Mouse (Mus musculus): ENCODE data around the gene Vmn2r27. TPM values are rescaled to one million over a fixed set of nuclear protein-coding genes. Genes with fewer than 3 reads are reported as not detected.

The Vmn2r27 gene
- total RNA-seq (2017): not detected in 2 replicates

- ATAC-seq (ENCODE audit: extremely low read depth, insufficient number of reproducible peaks, low FRiP score, poor library complexity, severe bottlenecking): no peak
Measured at GRCm38 (mm10) chr6:124231756-124232155, at the start of gene Vmn2r27. Gene Vmn2r27, minus strand, starts transcription at chr6:124231856.

GRCm38 (mm10) chr6:124278291-124278690 lies 46.6 kb upstream of the Vmn2r27 start:
- ATAC-seq (ENCODE audit: extremely low read depth, insufficient number of reproducible peaks, low FRiP score, poor library complexity, severe bottlenecking): no peak

GRCm38 (mm10) chr6:124277641-124278040 lies 46.0 kb upstream of the Vmn2r27 start:
- ATAC-seq (ENCODE audit: extremely low read depth, insufficient number of reproducible peaks, low FRiP score, poor library complexity, severe bottlenecking): no peak

- peak; percentile 97 for ATAC-seq (ENCODE audit: extremely low read depth, insufficient number of reproducible peaks, low FRiP score, poor library complexity, severe bottlenecking)
Measured at GRCm38 (mm10) chr6:124273231-124273880, 41.7 kb upstream of the Vmn2r27 start.

GRCm38 (mm10) chr6:124262696-124263095 lies 31.0 kb upstream of the Vmn2r27 start:
- ATAC-seq (ENCODE audit: extremely low read depth, insufficient number of reproducible peaks, low FRiP score, poor library complexity, severe bottlenecking): peak; percentile 97

- ATAC-seq (ENCODE audit: extremely low read depth, insufficient number of reproducible peaks, low FRiP score, poor library complexity, severe bottlenecking): peak; percentile 75
Measured at GRCm38 (mm10) chr6:124260198-124260931, 28.7 kb upstream of the Vmn2r27 start.

GRCm38 (mm10) chr6:124255721-124256470 lies 24.2 kb upstream of the Vmn2r27 start:
- no peak for ATAC-seq (ENCODE audit: extremely low read depth, insufficient number of reproducible peaks, low FRiP score, poor library complexity, severe bottlenecking)

GRCm38 (mm10) chr6:124202116-124202515 lies 29.5 kb downstream of the Vmn2r27 start:
- peak; percentile 97 for ATAC-seq (ENCODE audit: extremely low read depth, insufficient number of reproducible peaks, low FRiP score, poor library complexity, severe bottlenecking)

- no peak for ATAC-seq (ENCODE audit: extremely low read depth, insufficient number of reproducible peaks, low FRiP score, poor library complexity, severe bottlenecking)
Measured at GRCm38 (mm10) chr6:124168499-124169257, 63.0 kb downstream of the Vmn2r27 start.

GRCm38 (mm10) chr6:124166596-124166995 lies 65.1 kb downstream of the Vmn2r27 start:
- no peak for ATAC-seq (ENCODE audit: extremely low read depth, insufficient number of reproducible peaks, low FRiP score, poor library complexity, severe bottlenecking)

- no peak for ATAC-seq (ENCODE audit: extremely low read depth, insufficient number of reproducible peaks, low FRiP score, poor library complexity, severe bottlenecking)
Measured at GRCm38 (mm10) chr6:124149808-124150207, 81.8 kb downstream of the Vmn2r27 start.

Other genes starting within 250 kb of the Vmn2r27 start
- gene Vmn2r26, start 207.3 kb downstream of the Vmn2r27 start, total RNA-seq (2017): 0.12 TPM in 1 of 2 replicates, not detected in the other
- 0.23 and 0.61 TPM in 2 replicates for gene Cd163, start 72.8 kb upstream of the Vmn2r27 start, total RNA-seq (2017)
- 22.6 and 23.0 TPM in 2 replicates for gene Pex5, start 183.2 kb upstream of the Vmn2r27 start, total RNA-seq (2017)
- not detected in 2 replicates for gene Clstn3, start 232.9 kb upstream of the Vmn2r27 start, total RNA-seq (2017)